Mouse (Mus musculus) spleen, adult 2 months (tissue): ENCODE measurements around the gene Med31. TPM values are rescaled to one million over a fixed set of nuclear protein-coding genes. Genes with fewer than 3 reads are reported as not detected.
"Not testable (repeated sequence)": the region's sequence is repeated elsewhere in the genome, so short reads cannot be mapped to it uniquely, and the experiment has no call there.

ENCODE experiments used
- DNase-seq, 2 experiments: peaks; one replicate each; pipeline versions ENCODE4 v3.0.0 to v3.0.0-alpha.2; 2012 to 2021; ENCODE audit warnings: low spot score in 2 of 2, low read depth in 1 of 2
- H3K27ac ChIP-seq: fragments of 200-500 bp; 2 replicates; pipeline ENCODE4 v1.5.1; 2012; ENCODE audit warnings: low read length, inconsistent platforms; ENCODE audit not compliant: insufficient read depth
- H3K27me3 ChIP-seq: fragments of 200-500 bp; 2 replicates; pipeline ENCODE4 v1.6.1; 2012; ENCODE audit warnings: mild to moderate bottlenecking, moderate library complexity, low read length, inconsistent platforms; ENCODE audit not compliant: control insufficient read depth, insufficient read depth
- H3K36me3 ChIP-seq: fragments of 200-500 bp; 2 replicates; pipeline ENCODE4 v1.6.1; 2012; ENCODE audit warnings: mild to moderate bottlenecking, low read length, inconsistent platforms; ENCODE audit not compliant: control insufficient read depth, insufficient read depth
- H3K4me1 ChIP-seq: fragments of 200-500 bp; 2 replicates; pipeline ENCODE4 v1.6.1; 2011; ENCODE audit warnings: inconsistent platforms; ENCODE audit not compliant: control insufficient read depth, insufficient read depth, insufficient read length
- H3K4me3 ChIP-seq: fragments of 200-500 bp; 2 replicates; pipeline ENCODE4 v1.5.1; 2011; ENCODE audit warnings: mild to moderate bottlenecking, inconsistent platforms; ENCODE audit not compliant: insufficient read depth, insufficient read length; ENCODE audit errors: extremely low read depth
- CTCF ChIP-seq: fragments of 200-500 bp; IDR thresholded peaks from 2 replicates; pipeline ENCODE4 v1.5.1; 2011; ENCODE audit warnings: mild to moderate bottlenecking, inconsistent platforms; ENCODE audit not compliant: insufficient read depth, insufficient read length, insufficient replicate concordance; ENCODE audit errors: extremely low read depth
- POLR2A ChIP-seq: fragments of 200-500 bp; IDR thresholded peaks from 2 replicates; pipeline ENCODE4 v1.6.1; 2011; ENCODE audit warnings: low read depth, low read length, inconsistent platforms
- WGBS: fragments of 180-500 bp; shearing (Covaris S2); methylation state at CpG from one replicate; pipeline ENCODE4 v1.1.7; 2018; 5-methylcytosine and 5-hydroxymethylcytosine counted together
- polyA plus RNA-seq: library from polyadenylated mRNA; depleted of rRNA; stranded (reverse); fragments of >200 nt; gene quantifications from 2 replicates; pipeline ENCODE4 v1.2.3, GENCODE M21; 2012; rRNA removed

Gene Med31
- polyA plus RNA-seq, 1 experiment = 3.3 TPM

DNA sequence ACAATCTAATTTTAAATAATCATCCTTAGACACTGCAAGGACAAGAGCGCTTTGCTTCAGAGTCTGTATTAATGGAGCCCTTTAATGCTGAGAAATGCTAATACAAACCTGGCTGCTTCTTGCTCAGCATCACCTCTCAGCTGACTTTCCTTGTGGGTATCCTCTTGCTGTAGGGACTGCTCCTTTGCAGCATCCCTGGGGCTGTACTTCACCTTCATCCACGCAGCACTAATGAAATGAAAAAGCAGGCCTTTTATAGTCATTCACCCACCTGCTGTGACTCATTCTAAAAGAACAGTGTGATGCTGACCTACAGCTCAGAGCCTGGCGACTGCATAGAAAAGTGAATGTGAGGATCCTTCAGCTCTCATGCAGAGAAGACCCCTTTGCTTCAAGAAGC is 38.8 kb downstream of the Med31 start:
- TF ChIP-seq CTCF (no peak), POLR2A (no peak)
- H3K36me3 ChIP-seq = peaks cover 31% of the 10 kb centered on the region
- no peak overlapping the region for H3K4me3 ChIP-seq
- H3K4me1 ChIP-seq = no peaks in the 10 kb centered on the region
- WGBS = 92% methylated on average over 3 of the region's 3 CpGs
- H3K27me3 ChIP-seq = no peaks in the 10 kb centered on the region
- no peak overlapping the region for H3K27ac ChIP-seq
- no peak for DNase-seq

DNA sequence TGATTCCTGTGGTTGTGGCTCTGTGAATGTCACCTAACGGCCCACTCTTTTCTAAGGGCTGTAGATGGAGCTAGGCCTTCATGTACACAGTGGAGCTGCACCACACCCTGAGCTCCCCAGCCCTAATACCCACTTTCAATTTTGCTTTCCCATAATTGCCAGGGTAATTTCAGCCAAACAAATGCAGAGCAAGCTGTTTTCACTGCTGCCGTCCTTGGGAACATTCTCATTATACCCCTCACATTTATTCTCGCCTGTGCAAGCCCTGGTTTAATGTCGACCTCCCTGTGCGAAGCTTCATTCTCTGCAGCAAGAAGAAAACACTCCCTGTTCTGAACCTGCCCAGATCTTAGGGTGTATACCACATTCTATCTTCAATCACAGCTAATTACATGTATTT is 39.4 kb downstream of the Med31 start:
- no peak for DNase-seq
- H3K36me3 ChIP-seq = peaks cover 28% of the 10 kb centered on the region
- H3K27ac ChIP-seq = no peak overlapping the region
- no peaks in the 10 kb centered on the region for H3K4me1 ChIP-seq
- 89% methylated on average over 5 of the region's 5 CpGs for WGBS
- TF ChIP-seq POLR2A (no peak), CTCF (no peak)
- no peak overlapping the region for H3K4me3 ChIP-seq
- H3K27me3 ChIP-seq = no peaks in the 10 kb centered on the region

GRCm38 (mm10) chr11:72174721-72175120 is 40.7 kb downstream of the Med31 start:
- Histone ChIP-seq H3K36me3 (peaks cover 28% of the 10 kb centered on the region), H3K4me3 (no peak overlapping the region), H3K4me1 (no peaks in the 10 kb centered on the region), H3K27me3 (no peaks in the 10 kb centered on the region), H3K27ac (no peak overlapping the region)
- TF ChIP-seq POLR2A = no peak
- TF ChIP-seq CTCF = no peak
- WGBS = 93% methylated on average over 6 of the region's 6 CpGs
- DNase-seq = no peak

- no peaks in the 10 kb centered on the region for H3K4me1 ChIP-seq
- no peak for DNase-seq
- TF ChIP-seq CTCF (no peak), POLR2A (no peak)
- H3K4me3 ChIP-seq = no peak overlapping the region
- H3K36me3 ChIP-seq = peaks cover 27% of the 10 kb centered on the region
- WGBS = 91% methylated on average over 5 of the region's 5 CpGs
- no peaks in the 10 kb centered on the region for H3K27me3 ChIP-seq
- no peak overlapping the region for H3K27ac ChIP-seq
These were observed 41.9 kb downstream of the Med31 start for GRCm38 (mm10) chr11:72173506-72173905.

- not testable (repeated sequence) for H3K27me3 ChIP-seq, H3K4me3 ChIP-seq, H3K27ac ChIP-seq, H3K4me1 ChIP-seq, DNase-seq
- 89% methylated on average over 4 of the region's 4 CpGs for WGBS
- H3K36me3 ChIP-seq = peaks cover 24% of the 10 kb centered on the region
These were observed 43.5 kb downstream of the Med31 start for GRCm38 (mm10) chr11:72171906-72172305.

DNA sequence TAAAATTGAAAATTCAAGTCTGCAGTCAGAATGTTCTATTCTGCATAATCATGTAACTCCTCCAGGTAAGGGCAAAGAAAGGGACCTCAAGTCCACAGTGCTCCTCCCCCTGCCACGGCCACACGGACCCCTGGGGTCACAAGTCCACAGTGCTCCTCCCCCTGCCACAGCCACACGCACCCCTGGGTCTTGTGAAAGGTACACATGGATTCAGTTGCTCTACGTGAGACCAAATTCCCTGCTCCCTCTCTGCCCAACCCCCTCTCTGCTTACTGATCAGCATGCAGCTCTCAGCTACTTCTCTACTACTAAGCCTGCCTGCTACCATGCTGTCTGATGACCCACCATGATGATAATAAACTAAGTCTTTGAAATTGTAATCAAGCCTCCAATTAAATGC is 45.5 kb downstream of the Med31 start:
- Histone ChIP-seq H3K4me1 (no peaks in the 10 kb centered on the region), H3K27ac (no peak overlapping the region), H3K36me3 (peaks cover 20% of the 10 kb centered on the region), H3K27me3 (no peaks in the 10 kb centered on the region), H3K4me3 (no peak overlapping the region)
- 92% methylated on average over 4 of the region's 4 CpGs for WGBS
- no peak for DNase-seq
- TF ChIP-seq POLR2A (no peak), CTCF (no peak)

GRCm38 (mm10) chr11:72163198-72163597 is 52.2 kb downstream of the Med31 start:
- no peak overlapping the region for H3K27ac ChIP-seq
- 91% methylated on average over 2 of the region's 2 CpGs for WGBS
- H3K4me1 ChIP-seq = no peaks in the 10 kb centered on the region
- H3K27me3 ChIP-seq = no peaks in the 10 kb centered on the region
- DNase-seq = no peak
- no peak overlapping the region for H3K4me3 ChIP-seq
- TF ChIP-seq POLR2A (no peak), CTCF (no peak)
- peaks cover 17% of the 10 kb centered on the region for H3K36me3 ChIP-seq

Other genes with a start within 250 kb of the Med31 start
- 0.12 and 0.19 TPM in 2 replicates for gene Aipl1, start 178.1 kb downstream of the Med31 start, polyA plus RNA-seq
- gene Pimreg, start 173.6 kb downstream of the Med31 start, polyA plus RNA-seq = 1.5 and 2.2 TPM in 2 replicates
- 5.2 and 5.9 TPM in 2 replicates for gene Pitpnm3, start 79.8 kb downstream of the Med31 start, polyA plus RNA-seq
- gene Gm43951, start 8.8 kb downstream of the Med31 start, polyA plus RNA-seq = 0.08 and 0.11 TPM in 2 replicates
- 3.5 and 3.6 TPM in 2 replicates for gene 4933427D14Rik, start 8.1 kb downstream of the Med31 start, polyA plus RNA-seq
- gene Txndc17, start 8.0 kb downstream of the Med31 start, polyA plus RNA-seq = 15.8 and 19.9 TPM in 2 replicates
- gene Slc13a5, start 51.6 kb upstream of the Med31 start, polyA plus RNA-seq = not detected in 2 replicates
- 20.7 and 22.3 TPM in 2 replicates for gene Xaf1, start 86.0 kb upstream of the Med31 start, polyA plus RNA-seq
- gene Fbxo39, start 98.9 kb upstream of the Med31 start, polyA plus RNA-seq = 0.08 and 0.27 TPM in 2 replicates
- not detected in 2 replicates for gene Tekt1, start 146.8 kb upstream of the Med31 start, polyA plus RNA-seq
- gene Smtnl2, start 196.1 kb upstream of the Med31 start, polyA plus RNA-seq = 0.98 and 1.6 TPM in 2 replicates
- gene Ggt6, start 219.9 kb upstream of the Med31 start, polyA plus RNA-seq = 0.23 and 0.55 TPM in 2 replicates
- 48.6 and 48.7 TPM in 2 replicates for gene Mybbp1a, start 225.8 kb upstream of the Med31 start, polyA plus RNA-seq